ENCODE assay signal across 8 mouse cellular contexts in the genomic region with DNA sequence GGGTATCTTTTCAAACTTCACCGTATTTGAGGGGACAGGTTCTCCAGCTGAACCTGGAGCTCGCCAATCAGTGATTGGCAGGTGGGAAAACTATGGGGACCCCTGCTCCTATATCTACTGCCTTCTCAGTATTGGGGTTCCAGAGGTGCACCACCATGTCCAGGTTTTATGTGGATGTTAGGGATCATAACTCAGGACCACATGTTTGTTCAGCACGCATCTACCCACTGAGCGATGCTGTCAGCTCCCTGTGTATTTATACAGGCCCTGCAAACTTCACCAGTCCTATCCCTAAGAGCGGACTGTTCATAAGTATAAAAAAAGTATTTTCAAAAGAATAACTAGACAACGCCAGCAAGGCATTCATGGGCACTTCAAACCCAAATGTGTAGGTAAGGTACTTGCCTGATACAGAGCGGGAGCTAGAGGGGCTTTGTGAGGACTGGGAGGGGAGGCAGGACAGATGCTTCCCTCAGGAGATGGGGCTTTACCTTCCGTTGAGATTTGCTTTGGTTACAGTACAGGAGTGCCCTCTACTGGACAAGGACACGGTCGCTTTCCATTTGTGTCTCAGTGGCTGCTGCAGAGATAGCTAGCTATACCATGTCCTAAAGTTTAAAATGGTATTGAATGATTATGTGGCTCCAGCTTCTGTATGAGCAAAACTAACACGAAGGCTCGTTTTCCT. TPM values are rescaled to one million over a fixed set of nuclear protein-coding genes. Genes with fewer than 3 reads are reported as not detected.
DNase-seq lines count a peak whose midpoint lies in the region; ATAC-seq and TF ChIP-seq lines count a peak whose summit lies in the region.
"Had no signal": no experiment of that assay in that cellular context is flagged by ENCODE, and none has a peak within 500 bp of the region (broad histone marks: within the 10 kb centered on the region; RNA-seq: fewer than 3 reads in every experiment).

No protein-coding gene starts in this region.

- peak; percentile 30 for DNase-seq in thymus, adult 2 months
- DNase-seq in thymus, adult 18-20 months, result no peak
- DNase-seq in kidney, postnatal 14 days, result peak; percentile 63
- DNase-seq in lung, postnatal 36 days, result peak; percentile 66
- DNase-seq in right cerebral cortex, postnatal 25 days, result peak; percentile 24

- no peak overlapping the region for H3K4me2 ChIP-seq in forebrain, embryonic 16.5 days (ENCODE audit: low read length)

- WGBS in thymus, adult 2 months, result 49% methylated on average over 12 of the region's 12 CpGs
- WGBS in forebrain, embryonic 16.5 days, result 49% methylated on average over 12 of the region's 12 CpGs

- TF ChIP-seq CTCF in thymus, adult 2 months (IDR thresholded peaks at IDR 0.05; ENCODE audit: borderline replicate concordance, control insufficient read depth, extremely low read depth, insufficient read depth, low read length, poor library complexity), result no peak
- TF ChIP-seq CTCF in bone marrow macrophage, adult 2 months (IDR thresholded peaks at IDR 0.05; ENCODE audit: low read depth, low read length), result peak; percentile 58; the same call in 1 of the 2 replicates

- H3K27me3 ChIP-seq in thymus, adult 2 months (ENCODE audit: control insufficient read depth, insufficient read depth, low read length), result no peaks in the 10 kb centered on the region
- H3K27me3 ChIP-seq in forebrain, embryonic 16.5 days (replicated peaks; ENCODE audit: control insufficient read depth, insufficient read depth, low read length), result no peaks in the 10 kb centered on the region

- no peaks in the 10 kb centered on the region for H3K36me3 ChIP-seq in thymus, adult 2 months (ENCODE audit: control insufficient read depth, insufficient read depth, low read length)
- H3K36me3 ChIP-seq in forebrain, embryonic 16.5 days (ENCODE audit: control insufficient read depth, insufficient read depth), result no peaks in the 10 kb centered on the region

- H3K9ac ChIP-seq in forebrain, embryonic 16.5 days (replicated peaks; ENCODE audit: low read depth, low read length), result no peak overlapping the region

- H3K9me3 ChIP-seq in forebrain, embryonic 16.5 days (ENCODE audit: control insufficient read depth, low read length), result no peaks in the 10 kb centered on the region

- TF ChIP-seq POLR2A in thymus, adult 2 months (IDR thresholded peaks at IDR 0.05; ENCODE audit: control insufficient read depth, extremely low read depth, insufficient read depth, low read length, poor library complexity), result no peak
- TF ChIP-seq POLR2A in bone marrow macrophage, adult 2 months (IDR thresholded peaks at IDR 0.05; ENCODE audit: borderline replicate concordance, low read depth, low read length), result no peak

- H3K27ac ChIP-seq in thymus, adult 2 months (ENCODE audit: control insufficient read depth, insufficient read depth, low read length), result no peak overlapping the region
- no peak overlapping the region for H3K27ac ChIP-seq in bone marrow macrophage, adult 2 months (ENCODE audit: insufficient read depth, low read depth, low read length)
- H3K27ac ChIP-seq in forebrain, embryonic 16.5 days (ENCODE audit: low read length), result no peak overlapping the region

- peak; percentile 90 for ATAC-seq in forebrain, embryonic 16.5 days

- no peak overlapping the region for H3K4me3 ChIP-seq in thymus, adult 2 months (ENCODE audit: control insufficient read depth, insufficient read depth, low read length)
- H3K4me3 ChIP-seq in bone marrow macrophage, adult 2 months (ENCODE audit: insufficient read depth, low read length), result no peak overlapping the region
- H3K4me3 ChIP-seq in forebrain, embryonic 16.5 days (replicated peaks; ENCODE audit: low read length), result no peak overlapping the region

- H3K4me1 ChIP-seq in thymus, adult 2 months (replicated peaks; ENCODE audit: control insufficient read depth, insufficient read depth, low read length), result no peaks in the 10 kb centered on the region
- no peaks in the 10 kb centered on the region for H3K4me1 ChIP-seq in bone marrow macrophage, adult 2 months (ENCODE audit: control insufficient read depth, insufficient read depth, low read length)
- H3K4me1 ChIP-seq in forebrain, embryonic 16.5 days (replicated peaks; ENCODE audit: control insufficient read depth, insufficient read depth, low read length), result 0 out of 2 replicates have a peak, but pooled peaks cover 2% of the 10 kb centered on the region

RNA-seq across cellular contexts. Expression of gene Fabp2, which starts 9.0 kb away (rescaled TPM):
- 0.18 TPM in 1 of 2 replicates, not detected in the other for polyA plus RNA-seq in thymus, adult 2 months (2012; rRNA removed)
- not detected in 2 replicates for polyA plus RNA-seq in bone marrow macrophage, adult 2 months (2012; ENCODE audit: insufficient read depth, insufficient read length, missing spikeins)
- polyA plus RNA-seq in forebrain, embryonic 16.5 days (2015; fragmentation: Nextera tagmentation; extraction: Ambion mirVana), result not detected in 2 replicates
- polyA plus RNA-seq: gonadal fat pad, adult 2 months had no signal

RNA-seq across cellular contexts. Expression of gene Gm10959, which starts 15.3 kb away (rescaled TPM):
- not detected in 2 replicates for polyA plus RNA-seq in thymus, adult 2 months (2012; rRNA removed)
- not detected in 2 replicates for polyA plus RNA-seq in bone marrow macrophage, adult 2 months (2012; ENCODE audit: insufficient read depth, insufficient read length, missing spikeins)
- polyA plus RNA-seq in forebrain, embryonic 16.5 days (2015; fragmentation: Nextera tagmentation; extraction: Ambion mirVana), result not detected in 2 replicates
- polyA plus RNA-seq: gonadal fat pad, adult 2 months had no signal

RNA-seq across cellular contexts. Expression of gene 1810037I17Rik, which starts 20.1 kb away (rescaled TPM):
- polyA plus RNA-seq in thymus, adult 2 months (2012; rRNA removed), result 27.1 and 35.8 TPM in 2 replicates
- 61.9 and 73.6 TPM in 2 replicates for polyA plus RNA-seq in bone marrow macrophage, adult 2 months (2012; ENCODE audit: insufficient read depth, insufficient read length, missing spikeins)
- 76.8 and 87.4 TPM in 2 replicates for polyA plus RNA-seq in forebrain, embryonic 16.5 days (2015; fragmentation: Nextera tagmentation; extraction: Ambion mirVana)

Comparison
In these comparisons a context has a peak if more than half of its experiments do, and no peak if none do; other contexts are left out.
1. DNase-seq: peak in thymus, adult 2 months (single experiment), kidney, postnatal 14 days (single experiment), lung, postnatal 36 days (single experiment) and right cerebral cortex, postnatal 25 days (single experiment); none in thymus, adult 18-20 months (0 of 2).